Mouse (Mus musculus) liver, embryonic 12.5 days (tissue): ENCODE measurements around the gene Msh5. TPM values are rescaled to one million over a fixed set of nuclear protein-coding genes. Genes with fewer than 3 reads are reported as not detected.
"Not testable (repeated sequence)": the region's sequence is repeated elsewhere in the genome, so short reads cannot be mapped to it uniquely, and the experiment has no call there.

Source experiments
- ATAC-seq: fragments of 200-750 bp; cut with Nextera tagmentation; 2 replicates; pipeline ENCODE4 v1.8.0; 2017; ENCODE audit warnings: moderate number of reproducible peaks, mild to moderate bottlenecking, moderate library complexity
- H3K27ac ChIP-seq: fragments of 300-500 bp; sonication (generic); 2 replicates; pipeline ENCODE4 v1.5.1; 2016; ENCODE audit warnings: mild to moderate bottlenecking
- H3K27me3 ChIP-seq: fragments of 300-500 bp; sonication (generic); replicated peaks from 2 replicates; pipeline ENCODE4 v1.6.1; 2016; ENCODE audit warnings: mild to moderate bottlenecking, moderate library complexity
- H3K36me3 ChIP-seq: fragments of 300-500 bp; sonication (generic); 2 replicates; pipeline ENCODE4 v1.6.1; 2016; ENCODE audit warnings: mild to moderate bottlenecking, moderate library complexity
- H3K4me1 ChIP-seq: fragments of 300-500 bp; sonication (generic); 2 replicates; pipeline ENCODE4 v1.6.1; 2016
- H3K4me2 ChIP-seq: fragments of 300-500 bp; sonication (generic); 2 replicates; pipeline ENCODE4 v1.6.1; 2016; ENCODE audit warnings: mild to moderate bottlenecking, moderate library complexity
- H3K4me3 ChIP-seq: fragments of 300-500 bp; sonication (generic); 2 replicates; pipeline ENCODE4 v1.5.1; 2016; ENCODE audit warnings: mild to moderate bottlenecking, moderate library complexity
- H3K9ac ChIP-seq: fragments of 300-500 bp; sonication (generic); 2 replicates; pipeline ENCODE4 v1.6.1; 2016; ENCODE audit warnings: mild to moderate bottlenecking, moderate library complexity
- H3K9me3 ChIP-seq: fragments of 300-500 bp; sonication (generic); replicated peaks from 2 replicates; pipeline ENCODE4 v1.6.1; 2016; ENCODE audit warnings: mild to moderate bottlenecking, moderate library complexity
- WGBS: fragments of 180-500 bp; shearing (Covaris S2); methylation state at CpG from one replicate; pipeline ENCODE4 v1.1.7; 2016; ENCODE audit not compliant: insufficient replicate concordance; 5-methylcytosine and 5-hydroxymethylcytosine counted together
- polyA plus RNA-seq: library from polyadenylated mRNA; unstranded; fragments of >200 nt; fragmentation: Nextera tagmentation; extraction: Ambion mirVana; gene quantifications from 2 replicates; pipeline ENCODE4 v1.2.1, GENCODE M21; 2016

Msh5 gene
- polyA plus RNA-seq, 1 experiment from 2014 or later: 4.0 TPM

DNA sequence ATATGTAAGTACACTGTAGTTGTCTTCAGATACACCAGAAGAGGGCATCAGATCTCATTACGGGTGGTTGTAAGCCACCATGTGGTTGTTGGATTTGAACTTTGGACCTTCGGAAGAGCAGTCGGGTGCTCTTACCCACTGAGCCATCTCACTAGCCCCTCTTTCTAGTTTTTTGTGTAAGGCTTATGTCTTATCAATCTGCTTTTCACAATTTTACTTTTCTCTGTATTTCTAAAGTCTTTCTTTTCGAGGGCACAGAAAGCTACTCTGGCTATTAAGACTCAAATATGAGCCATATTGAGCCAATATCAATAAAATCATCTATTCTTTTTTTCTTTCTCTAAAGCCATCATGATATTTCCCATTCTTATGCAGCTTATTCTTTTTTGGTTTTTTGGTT is 51.4 kb downstream of the Msh5 start:
- Histone ChIP-seq H3K4me2 (peak overlapping the region; percentile 51; the same call in 1 of the 2 replicates), H3K36me3 (peaks cover 69% of the 10 kb centered on the region), H3K27ac (peak overlapping the region; percentile 30; the same call in 1 of the 2 replicates), H3K4me1 (peaks cover 45% of the 10 kb centered on the region)
- ATAC-seq, H3K4me3 ChIP-seq, H3K9ac ChIP-seq, H3K9me3 ChIP-seq, H3K27me3 ChIP-seq: not testable (repeated sequence)
- WGBS: 83% methylated on average over 4 of the region's 4 CpGs

GRCm38 (mm10) chr17:34994751-34995150 is 51.8 kb downstream of the Msh5 start:
- Histone ChIP-seq H3K27ac (peak overlapping the region; percentile 22; the same call in 1 of the 2 replicates), H3K27me3 (no peaks in the 10 kb centered on the region), H3K36me3 (peaks cover 71% of the 10 kb centered on the region), H3K4me2 (no peak overlapping the region), H3K4me1 (peaks cover 42% of the 10 kb centered on the region), H3K9ac (no peak overlapping the region), H3K9me3 (no peaks in the 10 kb centered on the region; the same call in 1 of the 2 replicates), H3K4me3 (no peak overlapping the region)
- no peak for ATAC-seq

GRCm38 (mm10) chr17:34984218-34984617 is 62.3 kb downstream of the Msh5 start:
- WGBS: 57% methylated on average over 2 of the region's 2 CpGs
- Histone ChIP-seq H3K27me3 (no peaks in the 10 kb centered on the region), H3K4me1 (peaks cover 45% of the 10 kb centered on the region), H3K27ac (no peak overlapping the region), H3K9ac (no peak overlapping the region), H3K36me3 (peaks cover 48% of the 10 kb centered on the region), H3K4me3 (no peak overlapping the region), H3K9me3 (no peaks in the 10 kb centered on the region), H3K4me2 (0 out of 2 replicates have a peak overlapping the region, but pooled peaks have one; percentile 80)
- ATAC-seq: no peak

DNA sequence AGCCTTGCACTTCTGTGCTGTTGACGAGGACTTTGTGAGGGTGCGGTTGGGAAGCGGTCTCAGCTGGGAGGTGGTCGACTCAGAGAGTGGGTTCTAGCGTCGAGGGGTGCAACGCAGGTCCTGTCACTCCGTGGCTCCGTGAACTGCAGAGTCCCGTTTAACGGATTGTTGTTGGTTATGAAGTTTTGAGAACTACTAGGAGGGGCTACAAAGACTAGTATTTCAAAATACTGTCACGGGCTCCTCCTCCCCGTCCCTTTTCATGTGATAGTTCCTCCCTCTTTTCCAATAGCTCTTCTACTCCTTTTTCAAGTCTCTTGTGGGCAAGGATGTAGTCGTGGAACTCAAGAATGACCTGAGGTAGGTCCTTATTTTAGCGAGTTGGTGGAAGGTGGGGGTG is 64.2 kb downstream of the Msh5 start:
- Histone ChIP-seq H3K4me2 (peak overlapping the region; percentile 80), H3K9ac (peak overlapping the region; percentile 88), H3K27me3 (no peaks in the 10 kb centered on the region), H3K4me1 (peaks cover 45% of the 10 kb centered on the region), H3K27ac (peak overlapping the region; percentile 94), H3K36me3 (peaks cover 38% of the 10 kb centered on the region), H3K9me3 (no peaks in the 10 kb centered on the region), H3K4me3 (peak overlapping the region; percentile 83)
- WGBS: under 1% methylated on average over 15 of the region's 15 CpGs
- no peak for ATAC-seq

GRCm38 (mm10) chr17:34981690-34982180 is 64.8 kb downstream of the Msh5 start, which contains the start of gene Lsm2:
Gene Lsm2, plus strand, starts transcription at chr17:34981862.
- Histone ChIP-seq H3K27ac (peak within 1 kb of the TSS; percentile 94), H3K36me3 (peaks cover 41% of the 10 kb centered on the region), H3K4me2 (peak within 1 kb of the TSS; percentile 80), H3K4me1 (peaks cover 45% of the 10 kb centered on the region), H3K9ac (peak within 1 kb of the TSS; percentile 88), H3K4me3 (peak within 1 kb of the TSS; percentile 83), H3K9me3 (no peaks in the 10 kb centered on the region), H3K27me3 (no peaks in the 10 kb centered on the region)
- peak; percentile 93 for ATAC-seq
- under 1% methylated on average over 58 of the region's 58 CpGs for WGBS

- Histone ChIP-seq H3K4me2 (peak overlapping the region; percentile 80), H3K4me3 (peak overlapping the region; percentile 83), H3K4me1 (peaks cover 45% of the 10 kb centered on the region), H3K36me3 (peaks cover 30% of the 10 kb centered on the region), H3K27ac (peak overlapping the region; percentile 94), H3K27me3 (no peaks in the 10 kb centered on the region), H3K9me3 (no peaks in the 10 kb centered on the region), H3K9ac (peak overlapping the region; percentile 88)
- WGBS: 18% methylated on average over 2 of the region's 2 CpGs
- no peak for ATAC-seq
Measured at GRCm38 (mm10) chr17:34980655-34981054, 65.9 kb downstream of the Msh5 start.

GRCm38 (mm10) chr17:34979631-34980030 is 66.9 kb downstream of the Msh5 start:
- Histone ChIP-seq H3K4me2 (no peak overlapping the region), H3K36me3 (peaks cover 20% of the 10 kb centered on the region), H3K9ac (peak overlapping the region; percentile 4), H3K9me3 (no peaks in the 10 kb centered on the region), H3K4me1 (peaks cover 37% of the 10 kb centered on the region), H3K27me3 (no peaks in the 10 kb centered on the region), H3K27ac (no peak overlapping the region), H3K4me3 (no peak overlapping the region)
- no peak for ATAC-seq
- 76% methylated on average over 4 of the region's 4 CpGs for WGBS

Other genes starting within 250 kb of the Msh5 start
- not detected in 2 replicates for gene Cyp21a1, start 242.2 kb downstream of the Msh5 start, polyA plus RNA-seq
- 18.0 and 18.6 TPM in 2 replicates for gene Stk19, start 209.8 kb downstream of the Msh5 start, polyA plus RNA-seq
- gene Dxo, start 209.7 kb downstream of the Msh5 start, polyA plus RNA-seq: 37.0 and 38.8 TPM in 2 replicates
- 34.0 and 39.5 TPM in 2 replicates for gene Skiv2l, start 196.5 kb downstream of the Msh5 start, polyA plus RNA-seq
- gene Nelfe, start 196.4 kb downstream of the Msh5 start, polyA plus RNA-seq: 69.3 and 72.0 TPM in 2 replicates
- gene Cfb, start 184.2 kb downstream of the Msh5 start, polyA plus RNA-seq: 83.5 and 85.0 TPM in 2 replicates
- 1.8 and 1.9 TPM in 2 replicates for gene Zbtb12, start 167.3 kb downstream of the Msh5 start, polyA plus RNA-seq
- gene Gm20547, start 164.7 kb downstream of the Msh5 start, polyA plus RNA-seq: not detected in 2 replicates
- gene C2, start 148.5 kb downstream of the Msh5 start, polyA plus RNA-seq: 7.9 and 8.2 TPM in 2 replicates
- gene Ehmt2, start 148.3 kb downstream of the Msh5 start, polyA plus RNA-seq: 27.1 and 32.8 TPM in 2 replicates
- 0.75 and 0.79 TPM in 2 replicates for gene Slc44a4, start 132.3 kb downstream of the Msh5 start, polyA plus RNA-seq
- 16.9 and 17.3 TPM in 2 replicates for gene Neu1, start 115.5 kb downstream of the Msh5 start, polyA plus RNA-seq
- 0.11 and 0.21 TPM in 2 replicates for gene Hspa1b, start 87.5 kb downstream of the Msh5 start, polyA plus RNA-seq
- 0.73 TPM in 1 of 2 replicates, not detected in the other for gene Gm20481, start 76.8 kb downstream of the Msh5 start, polyA plus RNA-seq
- gene Hspa1a, start 74.6 kb downstream of the Msh5 start, polyA plus RNA-seq: 2.8 and 5.0 TPM in 2 replicates
- gene Hspa1l, start 74.0 kb downstream of the Msh5 start, polyA plus RNA-seq: 0.38 and 0.49 TPM in 2 replicates
- gene Lsm2, start 64.9 kb downstream of the Msh5 start, polyA plus RNA-seq: 202 and 215 TPM in 2 replicates
- gene Vars, start 45.8 kb downstream of the Msh5 start, polyA plus RNA-seq: 208 and 211 TPM in 2 replicates
- gene Vwa7, start 30.2 kb downstream of the Msh5 start, polyA plus RNA-seq: 0.10 and 0.15 TPM in 2 replicates
- gene Sapcd1, start 18.7 kb downstream of the Msh5 start, polyA plus RNA-seq: 2.8 and 3.4 TPM in 2 replicates
- gene Clic1, start 3.2 kb upstream of the Msh5 start, polyA plus RNA-seq: 160 and 162 TPM in 2 replicates
- gene Ddah2, start 12.3 kb upstream of the Msh5 start, polyA plus RNA-seq: 49.0 and 49.1 TPM in 2 replicates
- gene Ly6g6c, start 18.6 kb upstream of the Msh5 start, polyA plus RNA-seq: 0.41 and 0.44 TPM in 2 replicates
- gene Mpig6b, start 19.4 kb upstream of the Msh5 start, polyA plus RNA-seq: 7.3 and 8.7 TPM in 2 replicates
- gene Ly6g6e, start 30.2 kb upstream of the Msh5 start, polyA plus RNA-seq: 0.23 TPM in 1 of 2 replicates, not detected in the other
- gene Ly6g6d, start 31.3 kb upstream of the Msh5 start, polyA plus RNA-seq: 0.36 and 0.53 TPM in 2 replicates
- gene Ly6g6f, start 38.9 kb upstream of the Msh5 start, polyA plus RNA-seq: 10.2 and 10.5 TPM in 2 replicates
- gene Abhd16a, start 42.5 kb upstream of the Msh5 start, polyA plus RNA-seq: 60.2 and 61.1 TPM in 2 replicates
- not detected in 2 replicates for gene Ly6g5c, start 61.5 kb upstream of the Msh5 start, polyA plus RNA-seq
- 0.55 and 0.81 TPM in 2 replicates for gene Ly6g5b, start 68.7 kb upstream of the Msh5 start, polyA plus RNA-seq
- 16.5 and 19.6 TPM in 2 replicates for gene Gpank1, start 74.7 kb upstream of the Msh5 start, polyA plus RNA-seq
- gene Csnk2b, start 75.3 kb upstream of the Msh5 start, polyA plus RNA-seq: 187 and 192 TPM in 2 replicates
- 3.7 and 4.3 TPM in 2 replicates for gene D17H6S53E, start 79.6 kb upstream of the Msh5 start, polyA plus RNA-seq
- gene Apom, start 85.3 kb upstream of the Msh5 start, polyA plus RNA-seq: 482 and 508 TPM in 2 replicates
- 29.1 and 35.5 TPM in 2 replicates for gene Bag6, start 88.4 kb upstream of the Msh5 start, polyA plus RNA-seq
- 83.0 and 86.8 TPM in 2 replicates for gene Prrc2a, start 118.2 kb upstream of the Msh5 start, polyA plus RNA-seq
- 10.5 and 11.6 TPM in 2 replicates for gene Aif1, start 129.3 kb upstream of the Msh5 start, polyA plus RNA-seq
- gene Lst1, start 141.7 kb upstream of the Msh5 start, polyA plus RNA-seq: 20.8 and 23.7 TPM in 2 replicates
- gene Ltb, start 147.7 kb upstream of the Msh5 start, polyA plus RNA-seq: 1.2 and 1.3 TPM in 2 replicates
- gene Tnf, start 155.3 kb upstream of the Msh5 start, polyA plus RNA-seq: 0.33 and 0.36 TPM in 2 replicates
- gene Lta, start 158.6 kb upstream of the Msh5 start, polyA plus RNA-seq: 0.12 TPM in 1 of 2 replicates, not detected in the other
- 0.42 TPM in 1 of 2 replicates, not detected in the other for gene Gm16181, start 174.1 kb upstream of the Msh5 start, polyA plus RNA-seq
- 1.3 and 1.8 TPM in 2 replicates for gene Atp6v1g2, start 186.9 kb upstream of the Msh5 start, polyA plus RNA-seq
- 5.7 and 6.4 TPM in 2 replicates for gene Nfkbil1, start 189.0 kb upstream of the Msh5 start, polyA plus RNA-seq
- gene Ddx39b, start 195.0 kb upstream of the Msh5 start, polyA plus RNA-seq: 258 and 267 TPM in 2 replicates
- gene H2-D1, start 216.0 kb upstream of the Msh5 start, polyA plus RNA-seq: 66.8 and 72.5 TPM in 2 replicates